Mouse (Mus musculus) embryonic facial prominence, embryonic 11.5 days (tissue): ENCODE data around the gene Heph. TPM values are rescaled to one million over a fixed set of nuclear protein-coding genes. Genes with fewer than 3 reads are reported as not detected.
"Not testable (repeated sequence)": the region's sequence is repeated elsewhere in the genome, so short reads cannot be mapped to it uniquely, and the experiment has no call there.

Source experiments
- ATAC-seq: fragments of 200-750 bp; cut with Nextera tagmentation; replicated peaks from 2 replicates; pipeline ENCODE4 v1.8.0; 2017; ENCODE audit warnings: low read depth; ENCODE audit not compliant: insufficient number of reproducible peaks, low FRiP score, low TSS enrichment
- DNase-seq: peaks from one replicate; pipeline ENCODE4 v3.0.0-alpha.2; 2015; ENCODE audit warnings: low spot score
- H3K27ac ChIP-seq: fragments of 300-500 bp; sonication (generic); replicated peaks from 2 replicates; pipeline ENCODE4 v1.5.1; 2014; ENCODE audit warnings: mild to moderate bottlenecking, low read depth, low read length, control low read depth
- H3K27me3 ChIP-seq: fragments of 300-500 bp; sonication (generic); 2 replicates; pipeline ENCODE4 v1.6.1; 2014; ENCODE audit warnings: mild to moderate bottlenecking, low read length, moderate library complexity, mixed read lengths; ENCODE audit not compliant: control insufficient read depth, insufficient read depth
- H3K36me3 ChIP-seq: fragments of 300-500 bp; sonication (generic); replicated peaks from 2 replicates; pipeline ENCODE4 v1.6.1; 2014; ENCODE audit warnings: low read depth, mild to moderate bottlenecking, low read length, moderate library complexity, mixed read lengths; ENCODE audit not compliant: control insufficient read depth, insufficient read depth
- H3K4me1 ChIP-seq: fragments of 300-500 bp; sonication (generic); 2 replicates; pipeline ENCODE4 v1.6.1; 2014; ENCODE audit warnings: low read length, mixed read lengths; ENCODE audit not compliant: control insufficient read depth, insufficient read depth
- H3K4me2 ChIP-seq: fragments of 300-500 bp; sonication (generic); 2 replicates; pipeline ENCODE4 v1.6.1; 2014; ENCODE audit warnings: low read depth, mild to moderate bottlenecking, control low read depth, low read length, moderate library complexity
- H3K4me3 ChIP-seq: fragments of 300-500 bp; sonication (generic); 2 replicates; pipeline ENCODE4 v1.5.1; 2014; ENCODE audit warnings: low read depth, low read length, control low read depth
- H3K9ac ChIP-seq: fragments of 300-500 bp; sonication (generic); replicated peaks from 2 replicates; pipeline ENCODE4 v1.6.1; 2014; ENCODE audit warnings: mild to moderate bottlenecking, control low read depth, low read length
- H3K9me3 ChIP-seq: fragments of 300-500 bp; sonication (generic); replicated peaks from 2 replicates; pipeline ENCODE4 v1.6.1; 2016; ENCODE audit warnings: mild to moderate bottlenecking, low read length, inconsistent platforms, mixed read lengths; ENCODE audit not compliant: control insufficient read depth
- WGBS: fragments of 180-500 bp; shearing (Covaris S2); extraction: QIAGEN DNeasy Blood & Tissue Kit; methylation state at CpG from one replicate; pipeline ENCODE4 v1.1.7; 2014; 5-methylcytosine and 5-hydroxymethylcytosine counted together
- polyA plus RNA-seq: library from polyadenylated mRNA; unstranded; fragments of >200 nt; fragmentation: Nextera tagmentation; extraction: Ambion mirVana; gene quantifications from 2 replicates; pipeline ENCODE4 v1.2.1, GENCODE M21; 2014

The Heph gene
- 27.6 and 28.0 TPM in 2 replicates for polyA plus RNA-seq

- H3K4me3 ChIP-seq, result peak within 1 kb of the TSS; percentile 29
- no peak within 1 kb of the TSS for H3K27ac ChIP-seq
- no peaks in the 10 kb centered on the region for H3K27me3 ChIP-seq
- no peak for DNase-seq
- no peaks in the 10 kb centered on the region for H3K9me3 ChIP-seq
- H3K4me2 ChIP-seq, result no peak within 1 kb of the TSS
- WGBS, result 50% methylated on average over 2 of the region's 2 CpGs
- ATAC-seq, result no peak
- no peaks in the 10 kb centered on the region for H3K36me3 ChIP-seq
- no peaks in the 10 kb centered on the region for H3K4me1 ChIP-seq
- H3K9ac ChIP-seq, result peak within 1 kb of the TSS; percentile 40
These were observed at the start of gene Heph for GRCm38 (mm10) chrX:96455149-96455548. TSS of gene Heph (plus strand) at chrX:96455359.

- not testable (repeated sequence) for H3K4me3 ChIP-seq
These were observed 39.8 kb upstream of the Heph start for GRCm38 (mm10) chrX:96415351-96415750.

GRCm38 (mm10) chrX:96416970-96417369, 38.2 kb upstream of the Heph start:
- Histone ChIP-seq H3K9ac (no peak overlapping the region), H3K9me3 (no peaks in the 10 kb centered on the region), H3K27me3 (no peaks in the 10 kb centered on the region), H3K4me3 (no peak overlapping the region), H3K36me3 (no peaks in the 10 kb centered on the region), H3K27ac (no peak overlapping the region), H3K4me2 (no peak overlapping the region), H3K4me1 (no peaks in the 10 kb centered on the region)
- ATAC-seq (no peak), DNase-seq (no peak)
- WGBS, result 100% methylated on average over 1 of the region's 1 CpGs

More at GRCm38 (mm10) chrX:96415351-96415750, 39.8 kb upstream of the Heph start:
- H3K27me3 ChIP-seq, H3K4me1 ChIP-seq, H3K9me3 ChIP-seq, H3K36me3 ChIP-seq, DNase-seq, H3K27ac ChIP-seq, H3K9ac ChIP-seq, ATAC-seq, H3K4me2 ChIP-seq: not testable (repeated sequence)
- whole genome bisulfite sequencing, result 71% methylated on average over 4 of the region's 4 CpGs

- Histone ChIP-seq H3K36me3 (no peaks in the 10 kb centered on the region), H3K9ac (no peak overlapping the region), H3K9me3 (no peaks in the 10 kb centered on the region), H3K4me2 (no peak overlapping the region), H3K27me3 (no peaks in the 10 kb centered on the region), H3K4me1 (no peaks in the 10 kb centered on the region), H3K4me3 (no peak overlapping the region), H3K27ac (no peak overlapping the region)
- ATAC-seq (no peak), DNase-seq (no peak)
- WGBS, result 62% methylated on average over 1 of the region's 1 CpGs
These were observed 37.4 kb upstream of the Heph start for GRCm38 (mm10) chrX:96417733-96418132.

- DNase-seq (no peak), ATAC-seq (no peak)
- no peaks in the 10 kb centered on the region for H3K4me1 ChIP-seq
- no peak overlapping the region for H3K4me3 ChIP-seq
- H3K27ac ChIP-seq, result no peak overlapping the region
- no peaks in the 10 kb centered on the region for H3K36me3 ChIP-seq
- no peak overlapping the region for H3K9ac ChIP-seq
- no peaks in the 10 kb centered on the region for H3K27me3 ChIP-seq
- H3K4me2 ChIP-seq, result no peak overlapping the region
- H3K9me3 ChIP-seq, result no peaks in the 10 kb centered on the region
These were observed 35.8 kb upstream of the Heph start for GRCm38 (mm10) chrX:96419383-96419782.

- Histone ChIP-seq H3K4me1 (no peaks in the 10 kb centered on the region), H3K4me2 (0 out of 2 replicates have a peak within 1 kb of the TSS, but pooled peaks have one; percentile 23), H3K36me3 (no peaks in the 10 kb centered on the region), H3K9ac (peak within 1 kb of the TSS; percentile 40), H3K27ac (no peak within 1 kb of the TSS), H3K27me3 (no peaks in the 10 kb centered on the region), H3K4me3 (peak within 1 kb of the TSS; percentile 29), H3K9me3 (no peaks in the 10 kb centered on the region)
- peak; percentile 63 for DNase-seq
- WGBS, result 6% methylated on average over 9 of the region's 9 CpGs
- ATAC-seq, result peak; percentile 73; the same call in 1 of the 2 replicates
These were observed 1.2 kb downstream of the Heph start, which contains the start of gene Hsf3 for GRCm38 (mm10) chrX:96456201-96456963. TSS of gene Hsf3 (minus strand) at chrX:96456294.

GRCm38 (mm10) chrX:96501580-96501979, 46.4 kb downstream of the Heph start:
- no peak overlapping the region for H3K27ac ChIP-seq
- no peak for ATAC-seq
- H3K27me3 ChIP-seq, result no peaks in the 10 kb centered on the region

More at GRCm38 (mm10) chrX:96501580-96501979, 46.4 kb downstream of the Heph start:
- Histone ChIP-seq H3K9ac (no peak overlapping the region), H3K4me3 (no peak overlapping the region), H3K4me2 (no peak overlapping the region), H3K36me3 (no peaks in the 10 kb centered on the region), H3K9me3 (no peaks in the 10 kb centered on the region), H3K4me1 (no peaks in the 10 kb centered on the region)
- DNase-seq, result peak; percentile 2
- 60% methylated on average over 1 of the region's 1 CpGs for WGBS
